Mouse (Mus musculus) ES-E14 (cell line): ENCODE data around the gene Slc4a3.

ENCODE experiments used
- HCFC1 ChIP-seq: IDR thresholded peaks from 2 replicates; pipeline ENCODE4 v1.6.1; 2012; ENCODE audit warnings: low read length, inconsistent platforms, borderline replicate concordance; ENCODE audit not compliant: insufficient read depth
- ZC3H11A ChIP-seq: IDR thresholded peaks from 2 replicates; pipeline ENCODE4 v1.6.1; 2012; ENCODE audit warnings: low read depth, mild to moderate bottlenecking, inconsistent platforms, low read length, borderline replicate concordance
- ZNF384 ChIP-seq: IDR thresholded peaks from 2 replicates; pipeline ENCODE4 v1.6.1; 2012; ENCODE audit warnings: low read depth, low read length, inconsistent platforms

- TF ChIP-seq HCFC1 (no peak), ZNF384 (no peak), ZC3H11A (no peak)
Measured at GRCm38 (mm10) chr1:75518427-75518826, 27.6 kb upstream of the Slc4a3 start.
